Mouse (Mus musculus) liver, embryonic 12.5 days (tissue): ENCODE data around the gene Samd11. TPM values are rescaled to one million over a fixed set of nuclear protein-coding genes. Genes with fewer than 3 reads are reported as not detected.

ENCODE experiments used
- ATAC-seq: fragments of 200-750 bp; cut with Nextera tagmentation; 2 replicates; pipeline ENCODE4 v1.8.0; 2017; ENCODE audit warnings: moderate number of reproducible peaks, mild to moderate bottlenecking, moderate library complexity
- H3K27ac ChIP-seq: fragments of 300-500 bp; sonication (generic); 2 replicates; pipeline ENCODE4 v1.5.1; 2016; ENCODE audit warnings: mild to moderate bottlenecking
- H3K27me3 ChIP-seq: fragments of 300-500 bp; sonication (generic); replicated peaks from 2 replicates; pipeline ENCODE4 v1.6.1; 2016; ENCODE audit warnings: mild to moderate bottlenecking, moderate library complexity
- H3K36me3 ChIP-seq: fragments of 300-500 bp; sonication (generic); 2 replicates; pipeline ENCODE4 v1.6.1; 2016; ENCODE audit warnings: mild to moderate bottlenecking, moderate library complexity
- H3K4me1 ChIP-seq: fragments of 300-500 bp; sonication (generic); 2 replicates; pipeline ENCODE4 v1.6.1; 2016
- H3K4me2 ChIP-seq: fragments of 300-500 bp; sonication (generic); 2 replicates; pipeline ENCODE4 v1.6.1; 2016; ENCODE audit warnings: mild to moderate bottlenecking, moderate library complexity
- H3K4me3 ChIP-seq: fragments of 300-500 bp; sonication (generic); 2 replicates; pipeline ENCODE4 v1.5.1; 2016; ENCODE audit warnings: mild to moderate bottlenecking, moderate library complexity
- H3K9ac ChIP-seq: fragments of 300-500 bp; sonication (generic); 2 replicates; pipeline ENCODE4 v1.6.1; 2016; ENCODE audit warnings: mild to moderate bottlenecking, moderate library complexity
- H3K9me3 ChIP-seq: fragments of 300-500 bp; sonication (generic); replicated peaks from 2 replicates; pipeline ENCODE4 v1.6.1; 2016; ENCODE audit warnings: mild to moderate bottlenecking, moderate library complexity
- WGBS: fragments of 180-500 bp; shearing (Covaris S2); methylation state at CpG from one replicate; pipeline ENCODE4 v1.1.7; 2016; ENCODE audit not compliant: insufficient replicate concordance; 5-methylcytosine and 5-hydroxymethylcytosine counted together
- polyA plus RNA-seq: library from polyadenylated mRNA; unstranded; fragments of >200 nt; fragmentation: Nextera tagmentation; extraction: Ambion mirVana; gene quantifications from 2 replicates; pipeline ENCODE4 v1.2.1, GENCODE M21; 2016

Gene Samd11
- 26.8 and 28.4 TPM in 2 replicates for polyA plus RNA-seq

GRCm38 (mm10) chr4:156255078-156255839 lies at the start of gene Samd11:
TSS of gene Samd11 (minus strand) at chr4:156255657.
- Histone ChIP-seq H3K4me2 (peak within 1 kb of the TSS; percentile 70), H3K27ac (peak within 1 kb of the TSS; percentile 95), H3K9ac (peak within 1 kb of the TSS; percentile 86), H3K4me1 (peaks cover 47% of the 10 kb centered on the region), H3K9me3 (no peaks in the 10 kb centered on the region), H3K36me3 (peaks cover 18% of the 10 kb centered on the region), H3K4me3 (peak within 1 kb of the TSS; percentile 61), H3K27me3 (peaks cover 17% of the 10 kb centered on the region)
- peak; percentile 28 for ATAC-seq
- 4% methylated on average over 26 of the region's 26 CpGs for WGBS

GRCm38 (mm10) chr4:156254361-156255077 lies 938 bp downstream of the Samd11 start:
- peak; percentile 58 for ATAC-seq
- Histone ChIP-seq H3K4me1 (peaks cover 54% of the 10 kb centered on the region), H3K9ac (peak overlapping the region; percentile 86), H3K4me2 (peak overlapping the region; percentile 70), H3K27me3 (peaks cover 17% of the 10 kb centered on the region), H3K4me3 (peak overlapping the region; percentile 61), H3K36me3 (peaks cover 25% of the 10 kb centered on the region), H3K27ac (peak overlapping the region; percentile 95), H3K9me3 (no peaks in the 10 kb centered on the region)
- 1% methylated on average over 30 of the region's 30 CpGs for WGBS

GRCm38 (mm10) chr4:156253043-156253442 lies 2.4 kb downstream of the Samd11 start:
- peak overlapping the region; percentile 75 for H3K9ac ChIP-seq
- WGBS: 6% methylated on average over 7 of the region's 7 CpGs
- H3K27ac ChIP-seq: peak overlapping the region; percentile 98
- peak overlapping the region; percentile 40 for H3K4me3 ChIP-seq
- peak; percentile 90 for ATAC-seq
- H3K9me3 ChIP-seq: no peaks in the 10 kb centered on the region
- H3K4me1 ChIP-seq: peaks cover 66% of the 10 kb centered on the region
- H3K36me3 ChIP-seq: peaks cover 40% of the 10 kb centered on the region
- peaks cover 17% of the 10 kb centered on the region for H3K27me3 ChIP-seq
- H3K4me2 ChIP-seq: peak overlapping the region; percentile 72

- H3K4me3 ChIP-seq: peak overlapping the region; percentile 40
- H3K27ac ChIP-seq: peak overlapping the region; percentile 98
- ATAC-seq: peak; percentile 9; the same call in 1 of the 2 replicates
- H3K4me1 ChIP-seq: peaks cover 66% of the 10 kb centered on the region
- no peaks in the 10 kb centered on the region for H3K9me3 ChIP-seq
- peak overlapping the region; percentile 75 for H3K9ac ChIP-seq
- H3K36me3 ChIP-seq: peaks cover 44% of the 10 kb centered on the region
- WGBS: 20% methylated on average over 3 of the region's 3 CpGs
- peaks cover 17% of the 10 kb centered on the region for H3K27me3 ChIP-seq
- peak overlapping the region; percentile 72 for H3K4me2 ChIP-seq
These were observed 2.8 kb downstream of the Samd11 start for GRCm38 (mm10) chr4:156252619-156253018.

GRCm38 (mm10) chr4:156252140-156252539 lies 3.3 kb downstream of the Samd11 start:
- WGBS: 21% methylated on average over 7 of the region's 7 CpGs
- peak overlapping the region; percentile 75 for H3K9ac ChIP-seq
- peaks cover 49% of the 10 kb centered on the region for H3K36me3 ChIP-seq
- H3K27ac ChIP-seq: peak overlapping the region; percentile 98
- peak overlapping the region; percentile 40 for H3K4me3 ChIP-seq
- H3K9me3 ChIP-seq: no peaks in the 10 kb centered on the region
- H3K27me3 ChIP-seq: peaks cover 17% of the 10 kb centered on the region
- peak; percentile 57 for ATAC-seq
- H3K4me1 ChIP-seq: peaks cover 66% of the 10 kb centered on the region
- H3K4me2 ChIP-seq: peak overlapping the region; percentile 72

DNA sequence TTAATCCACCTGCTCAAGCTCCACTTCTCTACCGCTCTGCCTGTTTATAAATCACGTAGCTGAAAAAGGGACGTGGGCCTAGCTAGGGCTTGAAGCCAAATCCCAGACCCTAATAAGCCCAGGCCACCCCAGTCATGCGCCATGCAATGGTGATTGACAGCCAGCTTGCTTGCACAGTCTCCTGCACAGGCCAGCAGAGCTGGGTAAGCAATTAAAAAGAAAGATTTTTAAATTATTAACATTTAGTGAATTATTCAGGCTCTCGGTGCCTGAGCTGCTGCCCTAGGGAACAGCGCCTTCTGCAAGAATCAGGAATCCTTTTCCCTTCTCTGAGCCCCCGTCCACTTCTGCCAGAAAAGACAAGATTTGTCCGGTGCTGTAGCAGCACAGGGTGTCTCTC lies 4.4 kb downstream of the Samd11 start:
- peak overlapping the region; percentile 40 for H3K4me3 ChIP-seq
- H3K36me3 ChIP-seq: peaks cover 60% of the 10 kb centered on the region
- no peaks in the 10 kb centered on the region for H3K9me3 ChIP-seq
- H3K27ac ChIP-seq: peak overlapping the region; percentile 98
- peak overlapping the region; percentile 72 for H3K4me2 ChIP-seq
- H3K9ac ChIP-seq: peak overlapping the region; percentile 75
- peaks cover 75% of the 10 kb centered on the region for H3K4me1 ChIP-seq
- WGBS: 82% methylated on average over 8 of the region's 8 CpGs
- peaks cover 17% of the 10 kb centered on the region for H3K27me3 ChIP-seq
- ATAC-seq: no peak

- no peak overlapping the region for H3K4me3 ChIP-seq
- peak overlapping the region; percentile 17; the same call in 1 of the 2 replicates for H3K4me2 ChIP-seq
- 58% methylated on average over 11 of the region's 11 CpGs for WGBS
- peaks cover 4% of the 10 kb centered on the region; the same call in 1 of the 2 replicates for H3K27me3 ChIP-seq
- peak overlapping the region; percentile 98 for H3K27ac ChIP-seq
- no peaks in the 10 kb centered on the region for H3K9me3 ChIP-seq
- peak overlapping the region; percentile 75; the same call in 1 of the 2 replicates for H3K9ac ChIP-seq
- no peak for ATAC-seq
- peaks cover 75% of the 10 kb centered on the region for H3K36me3 ChIP-seq
- peaks cover 62% of the 10 kb centered on the region for H3K4me1 ChIP-seq
These were observed 5.9 kb downstream of the Samd11 start for GRCm38 (mm10) chr4:156249567-156249966.

DNA sequence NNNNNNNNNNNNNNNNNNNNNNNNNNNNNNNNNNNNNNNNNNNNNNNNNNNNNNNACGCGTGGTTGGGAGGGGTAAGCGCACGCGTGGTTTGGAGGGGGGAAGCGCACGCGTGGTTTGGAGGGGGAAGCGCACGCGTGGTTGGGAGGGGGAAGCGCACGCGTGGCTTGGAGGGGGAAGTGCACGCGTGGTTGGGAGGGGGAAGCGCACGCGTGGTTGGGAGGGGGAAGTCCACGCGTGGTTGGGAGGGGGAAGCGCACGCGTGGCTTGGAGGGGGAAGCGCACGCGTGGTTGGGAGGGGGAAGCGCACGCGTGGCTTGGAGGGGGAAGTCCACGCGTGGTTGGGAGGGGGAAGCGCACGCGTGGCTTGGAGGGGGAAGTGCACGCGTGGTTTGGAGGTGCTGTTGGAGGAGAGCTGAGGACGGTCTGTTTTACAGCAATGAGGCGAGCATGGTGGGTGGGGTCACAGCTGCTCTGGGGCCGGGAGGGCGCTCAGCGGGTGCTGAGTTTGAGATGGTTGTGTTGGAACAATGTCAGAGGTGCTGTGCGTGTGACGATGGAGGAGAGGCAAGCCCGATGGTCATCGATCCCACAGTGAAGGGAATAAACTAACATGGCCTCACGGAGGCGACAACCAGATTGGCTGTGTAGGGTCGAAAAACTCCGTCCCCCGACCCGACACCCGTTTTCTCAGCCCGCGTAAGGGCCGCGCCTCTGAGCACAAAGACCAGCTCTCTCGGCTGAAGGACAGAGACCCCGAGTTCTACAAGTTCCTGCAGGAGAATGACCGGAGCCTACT lies 18.6 kb downstream of the Samd11 start:
- Histone ChIP-seq H3K9me3 (no peaks in the 10 kb centered on the region), H3K9ac (peak overlapping the region; percentile 89), H3K4me2 (peak overlapping the region; percentile 99), H3K4me3 (peak overlapping the region; percentile 86), H3K4me1 (peaks cover 35% of the 10 kb centered on the region), H3K27me3 (no peaks in the 10 kb centered on the region), H3K27ac (peak overlapping the region; percentile 97), H3K36me3 (peaks cover 65% of the 10 kb centered on the region)
- ATAC-seq: no peak
- WGBS: 17% methylated on average over 57 of the region's 60 CpGs

DNA sequence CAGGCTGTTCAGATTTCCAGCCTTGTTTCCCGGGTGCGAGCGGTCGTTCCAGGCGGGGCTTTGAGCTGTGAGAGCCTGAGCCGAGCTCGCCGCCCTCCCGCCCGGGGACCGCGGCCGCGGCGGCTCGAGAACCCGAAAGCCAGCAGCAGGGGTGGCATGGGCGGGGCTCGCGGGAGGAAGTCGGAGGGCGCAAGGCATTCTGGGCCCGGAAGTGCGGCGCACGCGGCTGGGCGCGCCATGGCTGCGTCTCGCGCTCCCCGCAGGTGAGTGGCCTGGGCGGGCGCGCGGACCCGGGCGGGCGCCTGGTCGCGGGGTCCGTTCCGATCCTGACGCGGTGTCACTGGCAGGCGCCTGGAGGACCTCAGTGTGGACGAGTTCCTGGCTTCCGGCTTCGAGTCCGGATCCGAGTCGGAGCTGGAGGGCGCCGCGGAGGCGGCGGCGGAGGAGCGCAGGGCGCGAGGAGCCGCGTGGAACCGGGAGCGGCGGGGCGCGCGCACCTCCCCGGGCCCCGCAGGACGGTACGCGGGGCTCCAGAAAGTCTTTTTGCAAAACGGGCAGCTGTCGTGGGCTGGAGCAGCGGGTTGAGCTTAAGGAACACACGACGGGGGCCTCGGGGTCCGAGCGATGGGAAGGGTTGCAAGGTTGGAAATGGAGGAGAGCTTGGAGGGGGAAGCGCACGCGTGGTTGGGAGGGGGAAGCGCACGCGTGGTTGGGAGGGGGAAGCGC lies 19.5 kb downstream of the Samd11 start, which contains the start of gene Noc2l:
Gene Noc2l (plus strand): TSS at position 203 of the 726 bp plus-strand sequence.
- Histone ChIP-seq H3K36me3 (peaks cover 65% of the 10 kb centered on the region), H3K4me1 (peaks cover 35% of the 10 kb centered on the region), H3K9ac (peak within 1 kb of the TSS; percentile 89), H3K9me3 (no peaks in the 10 kb centered on the region), H3K27ac (peak within 1 kb of the TSS; percentile 97), H3K4me3 (peak within 1 kb of the TSS; percentile 86), H3K4me2 (peak within 1 kb of the TSS; percentile 99), H3K27me3 (no peaks in the 10 kb centered on the region)
- under 1% methylated on average over 89 of the region's 90 CpGs for WGBS
- ATAC-seq: peak; percentile 85

DNA sequence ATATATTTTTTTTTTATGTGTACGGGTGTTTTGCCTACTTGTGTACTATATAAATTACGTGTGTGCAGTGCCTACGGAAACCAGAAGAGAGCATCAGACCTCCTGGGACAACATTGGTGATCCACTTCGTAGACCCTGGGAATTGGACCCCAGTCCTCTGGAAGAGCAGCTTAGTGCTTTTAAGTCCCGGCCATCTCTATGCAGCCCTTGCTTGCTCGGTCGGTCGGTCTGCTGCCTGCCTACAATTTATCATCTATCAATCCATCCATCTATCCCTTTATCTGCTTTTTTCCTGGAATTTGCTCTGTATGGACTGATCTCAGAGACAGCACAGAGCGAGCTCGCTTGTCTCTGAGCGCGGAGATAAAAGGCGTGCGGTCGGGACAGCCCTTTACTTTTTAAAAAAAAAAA lies 20.1 kb downstream of the Samd11 start:
- peak overlapping the region; percentile 86 for H3K4me3 ChIP-seq
- peak; percentile 57 for ATAC-seq
- WGBS: under 1% methylated on average over 15 of the region's 15 CpGs

More for the DNA sequence above, 20.1 kb downstream of the Samd11 start:
- Histone ChIP-seq H3K4me1 (peaks cover 35% of the 10 kb centered on the region), H3K9me3 (no peaks in the 10 kb centered on the region), H3K4me2 (peak overlapping the region; percentile 99), H3K36me3 (peaks cover 65% of the 10 kb centered on the region), H3K9ac (peak overlapping the region; percentile 89), H3K27ac (peak overlapping the region; percentile 97), H3K27me3 (no peaks in the 10 kb centered on the region)
